Mouse (Mus musculus) kidney, embryonic 14.5 days (tissue): ENCODE results near the gene Raver2. TPM values are rescaled to one million over a fixed set of nuclear protein-coding genes. Genes with fewer than 3 reads are reported as not detected.

Source experiments
- ATAC-seq: fragments of 200-750 bp; cut with Nextera tagmentation; 2 replicates; pipeline ENCODE4 v1.8.0; 2017; ENCODE audit warnings: moderate number of reproducible peaks, mild to moderate bottlenecking, moderate TSS enrichment, moderate library complexity; ENCODE audit not compliant: low FRiP score, low TSS enrichment
- H3K27ac ChIP-seq: fragments of 300-500 bp; sonication (generic); 2 replicates; pipeline ENCODE4 v1.5.1; 2014; ENCODE audit warnings: low read depth, mild to moderate bottlenecking, low read length, moderate library complexity, mixed read lengths
- H3K27me3 ChIP-seq: fragments of 300-500 bp; sonication (generic); 2 replicates; pipeline ENCODE4 v1.6.1; 2014; ENCODE audit warnings: mild to moderate bottlenecking, low read length; ENCODE audit not compliant: control insufficient read depth, insufficient read depth
- H3K36me3 ChIP-seq: fragments of 300-500 bp; sonication (generic); 2 replicates; pipeline ENCODE4 v1.6.1; 2014; ENCODE audit warnings: low read length, mixed read lengths; ENCODE audit not compliant: control insufficient read depth, insufficient read depth
- H3K4me1 ChIP-seq: fragments of 300-500 bp; sonication (generic); 2 replicates; pipeline ENCODE4 v1.6.1; 2014; ENCODE audit warnings: low read length, mixed read lengths; ENCODE audit not compliant: control insufficient read depth, insufficient read depth
- H3K4me2 ChIP-seq: fragments of 300-500 bp; sonication (generic); replicated peaks from 2 replicates; pipeline ENCODE4 v1.6.1; 2014; ENCODE audit warnings: low read depth, mild to moderate bottlenecking, low read length
- H3K4me3 ChIP-seq: fragments of 300-500 bp; sonication (generic); 2 replicates; pipeline ENCODE4 v1.5.1; 2014; ENCODE audit warnings: mild to moderate bottlenecking, low read length
- H3K9ac ChIP-seq: fragments of 300-500 bp; sonication (generic); 2 replicates; pipeline ENCODE4 v1.6.1; 2014; ENCODE audit warnings: low read depth, mild to moderate bottlenecking, low read length, moderate library complexity
- H3K9me3 ChIP-seq: fragments of 300-500 bp; sonication (generic); 2 replicates; pipeline ENCODE4 v1.6.1; 2016; ENCODE audit warnings: low read length; ENCODE audit not compliant: control insufficient read depth
- WGBS: fragments of 180-500 bp; shearing (Covaris S2); extraction: QIAGEN DNeasy Blood & Tissue Kit; methylation state at CpG from one replicate; pipeline ENCODE4 v1.1.7; 2014; 5-methylcytosine and 5-hydroxymethylcytosine counted together
- polyA plus RNA-seq: library from polyadenylated mRNA; unstranded; fragments of >200 nt; fragmentation: Nextera tagmentation; extraction: Ambion mirVana; gene quantifications from 2 replicates; pipeline ENCODE4 v1.2.1, GENCODE M21; 2014

Gene Raver2
- polyA plus RNA-seq, 1 experiment from 2014 or later = 18.1 TPM

- Histone ChIP-seq H3K27me3 (no peaks in the 10 kb centered on the region), H3K4me2 (no peak overlapping the region), H3K4me1 (no peaks in the 10 kb centered on the region), H3K9me3 (no peaks in the 10 kb centered on the region), H3K27ac (no peak overlapping the region), H3K9ac (no peak overlapping the region), H3K36me3 (peaks cover 48% of the 10 kb centered on the region; the same call in 1 of the 2 replicates), H3K4me3 (no peak overlapping the region)
- WGBS = 81% methylated on average over 10 of the region's 10 CpGs
- ATAC-seq = no peak
Measured at GRCm38 (mm10) chr4:101174916-101175625, 106.3 kb downstream of the Raver2 start.

- no peak overlapping the region for H3K4me3 ChIP-seq
- 85% methylated on average over 6 of the region's 6 CpGs for WGBS
- H3K27ac ChIP-seq = no peak overlapping the region
- H3K4me2 ChIP-seq = no peak overlapping the region
- H3K9me3 ChIP-seq = no peaks in the 10 kb centered on the region
- peaks cover 37% of the 10 kb centered on the region; the same call in 1 of the 2 replicates for H3K36me3 ChIP-seq
- no peaks in the 10 kb centered on the region for H3K4me1 ChIP-seq
- no peak overlapping the region for H3K9ac ChIP-seq
- ATAC-seq = no peak
- H3K27me3 ChIP-seq = no peaks in the 10 kb centered on the region
Measured at GRCm38 (mm10) chr4:101176123-101176522, 107.3 kb downstream of the Raver2 start.

- 62% methylated on average over 3 of the region's 3 CpGs for WGBS
- peaks cover 45% of the 10 kb centered on the region; the same call in 1 of the 2 replicates for H3K36me3 ChIP-seq
Measured at GRCm38 (mm10) chr4:101177796-101178195, 109.0 kb downstream of the Raver2 start.

GRCm38 (mm10) chr4:101179076-101179475 is 110.3 kb downstream of the Raver2 start:
- Histone ChIP-seq H3K9me3 (no peaks in the 10 kb centered on the region), H3K9ac (no peak overlapping the region), H3K4me2 (no peak overlapping the region), H3K36me3 (peaks cover 46% of the 10 kb centered on the region; the same call in 1 of the 2 replicates), H3K4me3 (no peak overlapping the region), H3K27me3 (no peaks in the 10 kb centered on the region), H3K27ac (no peak overlapping the region), H3K4me1 (no peaks in the 10 kb centered on the region)
- ATAC-seq = no peak
- WGBS = 69% methylated on average over 5 of the region's 5 CpGs

More at GRCm38 (mm10) chr4:101177796-101178195, 109.0 kb downstream of the Raver2 start:
- Histone ChIP-seq H3K9ac (no peak overlapping the region), H3K9me3 (no peaks in the 10 kb centered on the region), H3K4me2 (no peak overlapping the region), H3K27ac (no peak overlapping the region), H3K27me3 (no peaks in the 10 kb centered on the region), H3K4me1 (no peaks in the 10 kb centered on the region), H3K4me3 (no peak overlapping the region)
- ATAC-seq = no peak

GRCm38 (mm10) chr4:101179836-101180235 is 111.1 kb downstream of the Raver2 start:
- H3K4me1 ChIP-seq = no peaks in the 10 kb centered on the region
- no peak overlapping the region for H3K4me2 ChIP-seq
- H3K9ac ChIP-seq = no peak overlapping the region
- no peak overlapping the region for H3K4me3 ChIP-seq
- H3K27me3 ChIP-seq = no peaks in the 10 kb centered on the region
- ATAC-seq = no peak
- H3K27ac ChIP-seq = no peak overlapping the region
- H3K9me3 ChIP-seq = no peaks in the 10 kb centered on the region
- WGBS = 71% methylated on average over 6 of the region's 6 CpGs
- H3K36me3 ChIP-seq = peaks cover 40% of the 10 kb centered on the region; the same call in 1 of the 2 replicates

GRCm38 (mm10) chr4:101180681-101181080 is 111.9 kb downstream of the Raver2 start:
- no peaks in the 10 kb centered on the region for H3K4me1 ChIP-seq
- no peaks in the 10 kb centered on the region for H3K9me3 ChIP-seq
- H3K27ac ChIP-seq = no peak overlapping the region
- no peak overlapping the region for H3K4me2 ChIP-seq
- H3K27me3 ChIP-seq = no peaks in the 10 kb centered on the region
- ATAC-seq = no peak
- no peak overlapping the region for H3K9ac ChIP-seq
- peaks cover 38% of the 10 kb centered on the region; the same call in 1 of the 2 replicates for H3K36me3 ChIP-seq
- H3K4me3 ChIP-seq = no peak overlapping the region
- WGBS = 69% methylated on average over 5 of the region's 5 CpGs

GRCm38 (mm10) chr4:101182603-101183011 is 113.8 kb downstream of the Raver2 start:
- Histone ChIP-seq H3K4me2 (no peak overlapping the region), H3K27ac (peak overlapping the region; percentile 56; the same call in 1 of the 2 replicates), H3K36me3 (peaks cover 29% of the 10 kb centered on the region; the same call in 1 of the 2 replicates), H3K4me3 (no peak overlapping the region), H3K4me1 (no peaks in the 10 kb centered on the region), H3K9ac (no peak overlapping the region), H3K27me3 (no peaks in the 10 kb centered on the region), H3K9me3 (no peaks in the 10 kb centered on the region)
- peak; percentile 70 for ATAC-seq
- 23% methylated on average over 9 of the region's 9 CpGs for WGBS

GRCm38 (mm10) chr4:101185216-101185615 is 116.4 kb downstream of the Raver2 start:
- Histone ChIP-seq H3K4me3 (no peak overlapping the region), H3K4me1 (no peaks in the 10 kb centered on the region), H3K4me2 (no peak overlapping the region), H3K27ac (no peak overlapping the region), H3K36me3 (peaks cover 28% of the 10 kb centered on the region; the same call in 1 of the 2 replicates), H3K9me3 (no peaks in the 10 kb centered on the region), H3K27me3 (no peaks in the 10 kb centered on the region), H3K9ac (no peak overlapping the region)
- 49% methylated on average over 3 of the region's 3 CpGs for WGBS
- ATAC-seq = no peak

GRCm38 (mm10) chr4:101186591-101186990 is 117.8 kb downstream of the Raver2 start:
- no peaks in the 10 kb centered on the region for H3K4me1 ChIP-seq
- no peak for ATAC-seq
- H3K27me3 ChIP-seq = no peaks in the 10 kb centered on the region
- no peak overlapping the region for H3K4me3 ChIP-seq
- H3K36me3 ChIP-seq = peaks cover 28% of the 10 kb centered on the region; the same call in 1 of the 2 replicates
- H3K4me2 ChIP-seq = no peak overlapping the region
- H3K9ac ChIP-seq = no peak overlapping the region
- H3K27ac ChIP-seq = no peak overlapping the region
- WGBS = 85% methylated on average over 5 of the region's 5 CpGs
- no peaks in the 10 kb centered on the region for H3K9me3 ChIP-seq
